Mouse (Mus musculus) heart, postnatal 4 days (tissue): ENCODE results near the gene Zkscan17. TPM values are rescaled to one million over a fixed set of nuclear protein-coding genes. Genes with fewer than 3 reads are reported as not detected.
"Not testable (repeated sequence)": the region's sequence is repeated elsewhere in the genome, so short reads cannot be mapped to it uniquely, and the experiment has no call there.

Experiments
- DNase-seq: peaks from one replicate; pipeline ENCODE4 v3.0.0; 2021
- total RNA-seq, 2 experiments: library from RNA; stranded (reverse); gene quantifications; 2 replicates each; pipeline ENCODE4 v1.2.3; 2021

Zkscan17 gene
- 10 to 100 TPM; 25.1 to 25.4 TPM for total RNA-seq

DNA sequence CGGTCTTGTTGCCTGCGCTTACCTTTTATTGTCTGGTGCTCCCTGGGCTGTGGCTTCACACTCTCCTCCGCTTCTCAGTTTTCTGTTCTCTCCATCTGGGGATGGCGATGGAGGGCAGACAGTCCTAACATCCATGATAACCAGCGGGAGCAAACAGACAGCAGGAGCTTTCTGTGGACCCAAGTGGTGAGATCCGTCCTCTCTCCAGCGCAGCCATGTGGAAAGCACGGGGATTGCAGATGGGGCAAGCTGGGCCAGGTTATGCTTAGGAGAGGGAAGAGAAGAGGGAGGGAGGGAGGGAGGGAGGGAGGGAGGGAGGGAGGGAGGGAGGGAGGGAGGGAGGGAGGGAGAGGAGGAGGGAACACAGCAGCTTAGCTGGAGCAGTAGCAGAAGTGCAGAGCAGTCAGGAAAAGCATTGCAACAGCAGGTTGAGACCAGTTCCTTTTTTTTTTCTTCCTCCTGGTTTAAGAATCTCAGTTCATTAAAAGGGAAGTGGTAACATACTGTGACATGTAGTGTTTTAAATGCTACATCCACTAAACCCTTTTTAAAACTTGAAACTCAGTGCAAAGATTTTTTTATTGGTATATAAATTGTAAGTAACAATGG, at the start of gene Zkscan17:
Gene Zkscan17 (minus strand): TSS at position 280 of the 609 bp plus-strand sequence.
- peak; percentile 49 for DNase-seq

GRCm38 (mm10) chr11:59576135-59576534, 49.6 kb upstream of the Zkscan17 start, which contains the start of gene Olfr222:
Gene Olfr222, minus strand, starts transcription at chr11:59576235.
- DNase-seq = not testable (repeated sequence)

GRCm38 (mm10) chr11:59575726-59576125, 49.2 kb upstream of the Zkscan17 start:
- DNase-seq = peak; percentile 22

GRCm38 (mm10) chr11:59569306-59569705, 42.8 kb upstream of the Zkscan17 start:
- peak; percentile 15 for DNase-seq

DNA sequence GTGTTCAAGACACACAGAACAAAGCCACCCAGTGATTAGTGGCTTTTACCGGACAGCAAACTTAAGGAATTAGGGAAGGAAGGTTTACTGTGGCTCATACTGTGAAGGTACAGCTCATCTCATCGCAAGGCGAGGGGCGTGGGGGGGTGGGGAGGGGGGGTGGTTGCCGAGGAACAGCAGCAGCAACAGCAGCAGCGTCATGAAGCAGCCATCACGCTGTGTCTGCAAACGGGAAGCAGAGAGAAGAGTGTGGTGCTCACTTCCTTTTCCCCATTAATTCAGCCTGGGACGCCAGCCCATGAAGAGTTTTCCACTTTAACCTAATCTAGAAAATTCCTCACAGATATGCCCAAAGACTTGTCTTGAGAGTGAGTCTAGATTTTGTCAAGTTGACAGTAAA, 36.3 kb upstream of the Zkscan17 start:
- no peak for DNase-seq

- no peak for DNase-seq
Measured at GRCm38 (mm10) chr11:59562336-59562735, 35.8 kb upstream of the Zkscan17 start.

- DNase-seq = no peak
Measured at GRCm38 (mm10) chr11:59560906-59561305, 34.4 kb upstream of the Zkscan17 start.

GRCm38 (mm10) chr11:59554535-59554934, 28.0 kb upstream of the Zkscan17 start:
- no peak for DNase-seq

DNA sequence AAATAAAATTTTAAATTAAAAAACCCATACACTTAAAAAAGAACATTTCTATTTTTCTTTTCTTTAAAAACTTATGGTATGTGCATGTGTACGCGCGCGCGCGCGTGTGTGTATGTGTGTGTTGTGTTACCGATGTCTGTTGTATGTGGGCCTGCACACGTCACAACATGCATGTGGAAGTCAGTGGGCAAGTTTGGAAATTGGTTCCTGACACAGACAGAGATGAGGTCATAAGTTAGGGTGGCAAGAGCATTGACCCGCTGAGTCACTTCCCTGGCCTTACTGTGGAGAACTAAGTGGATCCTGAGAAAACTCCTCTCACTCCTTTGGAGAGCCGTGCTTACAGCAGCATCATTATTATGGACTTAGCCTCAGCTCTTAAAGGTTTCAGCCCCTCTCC, 27.6 kb upstream of the Zkscan17 start:
- DNase-seq = no peak

GRCm38 (mm10) chr11:59544005-59544404, 17.5 kb upstream of the Zkscan17 start:
- no peak for DNase-seq

- DNase-seq = no peak
Measured at GRCm38 (mm10) chr11:59543376-59543775, 16.8 kb upstream of the Zkscan17 start.

- DNase-seq = no peak
Measured at GRCm38 (mm10) chr11:59542442-59542841, 15.9 kb upstream of the Zkscan17 start.

- DNase-seq = no peak
Measured at GRCm38 (mm10) chr11:59541324-59541723, 14.8 kb upstream of the Zkscan17 start, which contains the start of gene Nlrp3. Gene Nlrp3, plus strand, starts transcription at chr11:59541568.

- no peak for DNase-seq
Measured at GRCm38 (mm10) chr11:59540123-59540522, 13.6 kb upstream of the Zkscan17 start.

DNA sequence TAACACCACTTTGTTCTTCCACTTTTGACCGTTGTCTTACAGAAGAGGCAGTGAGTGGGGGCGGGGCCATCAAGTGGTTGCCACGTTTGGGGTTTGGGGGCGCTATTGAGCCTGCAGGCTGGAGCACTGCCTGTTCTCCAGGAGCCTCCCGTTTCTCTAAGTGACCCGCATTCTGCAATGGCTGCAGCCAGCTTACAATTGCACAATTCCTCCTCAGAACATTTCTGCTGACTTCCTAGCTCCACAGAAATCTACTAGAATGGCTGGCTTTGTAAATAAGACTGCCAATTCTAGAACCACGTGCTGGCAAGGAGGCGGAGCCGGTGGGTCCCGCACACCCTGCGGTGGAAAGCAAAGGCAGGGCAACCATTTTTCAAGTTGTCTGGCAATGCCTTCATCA, 11.8 kb upstream of the Zkscan17 start:
- DNase-seq = peak; percentile 53

- peak; percentile 39 for DNase-seq
Measured at GRCm38 (mm10) chr11:59537218-59538130, 10.9 kb upstream of the Zkscan17 start.

- DNase-seq = no peak
Measured at GRCm38 (mm10) chr11:59531562-59531961, 5.0 kb upstream of the Zkscan17 start.

GRCm38 (mm10) chr11:59530870-59531535, 4.5 kb upstream of the Zkscan17 start:
- no peak for DNase-seq

- DNase-seq = no peak
Measured at GRCm38 (mm10) chr11:59530221-59530620, 3.7 kb upstream of the Zkscan17 start.

- DNase-seq = peak; percentile 83
Measured at GRCm38 (mm10) chr11:59525237-59525636, 1.3 kb downstream of the Zkscan17 start.

DNA sequence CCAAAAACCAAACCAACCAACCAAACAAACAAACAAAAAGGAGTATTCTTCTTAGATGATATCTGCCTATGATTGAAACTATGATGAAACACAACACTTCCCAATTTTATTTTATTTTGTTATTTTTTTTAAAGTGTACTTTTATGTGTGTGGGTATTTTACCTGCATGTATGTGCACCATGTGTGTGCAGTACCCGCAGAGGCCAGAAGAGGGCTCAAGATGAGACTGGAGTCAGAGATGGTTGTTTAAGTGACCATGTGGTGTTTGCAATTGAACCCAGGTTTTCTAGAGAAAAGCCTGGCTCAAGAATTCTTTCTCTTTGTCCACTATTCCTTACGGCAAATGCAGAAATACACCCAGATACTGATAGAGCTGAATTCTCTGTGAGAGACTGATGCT, 2.4 kb downstream of the Zkscan17 start:
- no peak for DNase-seq

GRCm38 (mm10) chr11:59519741-59520495, 6.6 kb downstream of the Zkscan17 start:
- no peak for DNase-seq
